Mouse (Mus musculus): ENCODE measurements around the gene Psmd12. TPM values are rescaled to one million over a fixed set of nuclear protein-coding genes. Genes with fewer than 3 reads are reported as not detected.
A peak's percentile ranks its signal among the peaks of the same experiment; 100 is the strongest.

The Psmd12 gene
- total RNA-seq (2017): 119 and 150 TPM in 2 replicates

- ATAC-seq (replicated peaks; ENCODE audit: low read depth, poor library complexity, severe bottlenecking): peak; percentile 99
Measured at GRCm38 (mm10) chr11:107479053-107479861, at the start of gene Psmd12. Psmd12 (plus strand) TSS chr11:107479484.

GRCm38 (mm10) chr11:107431197-107431965 is 47.9 kb upstream of the Psmd12 start:
- no peak for ATAC-seq (replicated peaks; ENCODE audit: low read depth, poor library complexity, severe bottlenecking)

- ATAC-seq (replicated peaks; ENCODE audit: low read depth, poor library complexity, severe bottlenecking): no peak
Measured at GRCm38 (mm10) chr11:107435776-107436449, 43.4 kb upstream of the Psmd12 start.

GRCm38 (mm10) chr11:107437723-107438122 is 41.6 kb upstream of the Psmd12 start:
- no peak for ATAC-seq (replicated peaks; ENCODE audit: low read depth, poor library complexity, severe bottlenecking)

GRCm38 (mm10) chr11:107438140-107438539 is 41.1 kb upstream of the Psmd12 start:
- ATAC-seq (replicated peaks; ENCODE audit: low read depth, poor library complexity, severe bottlenecking): no peak

GRCm38 (mm10) chr11:107441050-107441449 is 38.2 kb upstream of the Psmd12 start:
- no peak for ATAC-seq (replicated peaks; ENCODE audit: low read depth, poor library complexity, severe bottlenecking)

GRCm38 (mm10) chr11:107443121-107444095 is 35.9 kb upstream of the Psmd12 start:
- no peak for ATAC-seq (replicated peaks; ENCODE audit: low read depth, poor library complexity, severe bottlenecking)

- no peak for ATAC-seq (replicated peaks; ENCODE audit: low read depth, poor library complexity, severe bottlenecking)
Measured at GRCm38 (mm10) chr11:107445683-107446082, 33.6 kb upstream of the Psmd12 start.

- 0 out of 2 replicates have a peak, but pooled peaks have one; percentile 9 for ATAC-seq (replicated peaks; ENCODE audit: low read depth, poor library complexity, severe bottlenecking)
Measured at GRCm38 (mm10) chr11:107446650-107447049, 32.6 kb upstream of the Psmd12 start.

- ATAC-seq (replicated peaks; ENCODE audit: low read depth, poor library complexity, severe bottlenecking): 0 out of 2 replicates have a peak, but pooled peaks have one; percentile 30
Measured at GRCm38 (mm10) chr11:107447349-107447748, 31.9 kb upstream of the Psmd12 start.

- ATAC-seq (replicated peaks; ENCODE audit: low read depth, poor library complexity, severe bottlenecking): no peak
Measured at GRCm38 (mm10) chr11:107447915-107448314, 31.4 kb upstream of the Psmd12 start.

- no peak for ATAC-seq (replicated peaks; ENCODE audit: low read depth, poor library complexity, severe bottlenecking)
Measured at GRCm38 (mm10) chr11:107449169-107449910, 29.9 kb upstream of the Psmd12 start.

GRCm38 (mm10) chr11:107450097-107450496 is 29.2 kb upstream of the Psmd12 start:
- ATAC-seq (replicated peaks; ENCODE audit: low read depth, poor library complexity, severe bottlenecking): no peak

- ATAC-seq (replicated peaks; ENCODE audit: low read depth, poor library complexity, severe bottlenecking): peak; percentile 73
Measured at GRCm38 (mm10) chr11:107451106-107451505, 28.2 kb upstream of the Psmd12 start.

GRCm38 (mm10) chr11:107452053-107452452 is 27.2 kb upstream of the Psmd12 start:
- ATAC-seq (replicated peaks; ENCODE audit: low read depth, poor library complexity, severe bottlenecking): no peak

GRCm38 (mm10) chr11:107454546-107455462 is 24.5 kb upstream of the Psmd12 start:
- ATAC-seq (replicated peaks; ENCODE audit: low read depth, poor library complexity, severe bottlenecking): peak; percentile 48

- no peak for ATAC-seq (replicated peaks; ENCODE audit: low read depth, poor library complexity, severe bottlenecking)
Measured at GRCm38 (mm10) chr11:107457282-107457681, 22.0 kb upstream of the Psmd12 start.

GRCm38 (mm10) chr11:107458286-107458685 is 21.0 kb upstream of the Psmd12 start:
- ATAC-seq (replicated peaks; ENCODE audit: low read depth, poor library complexity, severe bottlenecking): peak; percentile 36

Measured in common myeloid progenitor, adult 5-6 weeks (primary cell).